Mouse (Mus musculus): ENCODE measurements at regions not wholly inside any gene's neighbourhood (a gene's known extent, or its start where the extent isn't known, plus 50 kb on each side); places are given as distances from the start of the nearest gene placed in this dataset.
"Not testable (repeated sequence)": the region's sequence is repeated elsewhere in the genome, so short reads cannot be mapped to it uniquely, and the experiment has no call there.

GRCm38 (mm10) chr17:27287986-27288385 lies 83.7 kb upstream of the Lemd2 start:
- in situ Hi-C loops (cut with MboI, MseI): not testable (repeated sequence)

GRCm38 (mm10) chr17:27281241-27281640 lies 77.0 kb upstream of the Lemd2 start:
- in situ Hi-C loops (cut with MboI, MseI): no loop called here

DNA sequence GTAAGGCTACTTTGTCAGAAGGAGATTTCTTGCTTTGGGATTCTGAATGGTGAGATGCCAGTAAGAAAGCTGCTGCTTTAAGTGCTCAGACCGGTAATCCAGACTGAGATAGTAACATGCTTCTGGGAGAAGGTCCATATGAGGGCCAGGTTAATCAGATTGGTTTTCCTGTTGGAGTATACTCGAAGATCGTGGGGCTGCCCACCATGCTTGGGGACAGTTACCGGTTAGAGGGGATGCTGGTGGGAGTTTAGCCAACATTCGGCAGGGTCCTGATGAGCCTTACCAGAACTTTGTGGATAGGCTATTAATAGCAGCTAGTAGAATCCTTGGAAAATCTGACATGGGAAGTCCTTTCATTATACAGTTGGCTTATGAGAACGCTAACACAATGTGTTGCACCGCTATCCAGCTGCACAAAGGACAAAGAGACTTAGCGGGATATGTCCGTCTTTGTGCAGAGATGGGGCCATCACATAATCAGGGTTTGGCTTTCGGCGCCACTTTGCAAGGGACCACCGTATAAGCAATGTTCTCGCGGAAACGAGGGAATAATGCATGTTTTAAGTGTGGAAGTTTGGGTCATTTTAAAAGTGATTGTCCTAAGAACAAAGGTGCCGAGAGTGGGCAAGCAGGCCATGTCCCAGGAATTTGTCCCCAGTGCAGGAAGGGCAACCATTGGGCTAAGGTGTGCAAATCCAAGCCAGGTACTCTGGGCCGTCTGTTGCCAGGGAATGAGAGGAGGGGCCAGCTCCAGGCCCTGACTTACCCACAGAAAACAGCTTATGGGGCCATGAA lies 75.4 kb upstream of the Lemd2 start:
- in situ Hi-C loops (cut with MboI, MseI): not testable (repeated sequence)

GRCm38 (mm10) chr17:27277786-27278185 lies 73.5 kb upstream of the Lemd2 start:
- in situ Hi-C loops (cut with MboI, MseI): not testable (repeated sequence)

- in situ Hi-C loops (cut with MboI, MseI): not testable (repeated sequence)
Observed at GRCm38 (mm10) chr17:27271756-27272155, 67.5 kb upstream of the Lemd2 start.

GRCm38 (mm10) chr17:27270776-27271175 lies 66.5 kb upstream of the Lemd2 start:
- in situ Hi-C loops (cut with MboI, MseI): not testable (repeated sequence)

GRCm38 (mm10) chr17:27264607-27265006 lies 60.3 kb upstream of the Lemd2 start:
- in situ Hi-C loops (cut with MboI, MseI): not testable (repeated sequence)

GRCm38 (mm10) chr17:27262607-27263006 lies 58.3 kb upstream of the Lemd2 start:
- in situ Hi-C loops (cut with MboI, MseI): no loop called here

GRCm38 (mm10) chr17:27261981-27262380 lies 57.7 kb upstream of the Lemd2 start:
- in situ Hi-C loops (cut with MboI, MseI): no loop called here

DNA sequence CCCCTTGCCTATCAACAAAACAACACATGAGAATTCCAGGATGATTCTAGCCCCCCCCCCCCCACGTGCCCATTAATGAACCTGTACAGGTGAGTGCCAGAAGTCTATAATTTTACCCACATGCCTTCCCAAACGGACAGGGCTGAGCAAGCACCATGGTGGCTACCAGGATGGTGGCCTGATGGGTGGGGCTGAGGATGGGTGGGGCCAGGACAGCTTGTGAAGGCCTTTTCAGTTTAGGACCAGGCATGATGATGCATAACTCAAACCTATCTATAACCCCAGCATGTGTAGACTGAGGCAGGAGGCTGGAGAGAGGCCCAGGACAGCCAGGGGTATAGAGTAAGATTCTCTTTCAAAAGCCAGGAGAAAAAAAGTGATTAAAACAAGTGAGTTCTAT lies 57.0 kb upstream of the Lemd2 start:
- in situ Hi-C loops (cut with MboI, MseI): no loop called here

- in situ Hi-C loops (cut with MboI, MseI): no loop called here
Observed at GRCm38 (mm10) chr17:27260116-27260515, 55.8 kb upstream of the Lemd2 start.

GRCm38 (mm10) chr17:27257345-27257744 lies 53.1 kb upstream of the Lemd2 start:
- in situ Hi-C loops (cut with MboI, MseI): no loop called here

GRCm38 (mm10) chr17:27255804-27256203 lies 51.5 kb upstream of the Lemd2 start:
- in situ Hi-C loops (cut with MboI, MseI): no loop called here
